Mouse (Mus musculus): Measurements from ENCODE around the gene Olfr763. TPM values are rescaled to one million over a fixed set of nuclear protein-coding genes. Genes with fewer than 3 reads are reported as not detected.

Gene Olfr763
- polyA plus RNA-seq, 1 experiment = 0.05 TPM

Other genes starting within 250 kb of the Olfr763 start
- 12.1 TPM for gene Mmp19, start 219.9 kb upstream of the Olfr763 start, polyA plus RNA-seq (2012; fragmentation: generic; extraction: Trizol)
- 39.0 TPM for gene Dnajc14, start 206.7 kb upstream of the Olfr763 start, polyA plus RNA-seq (2012; fragmentation: generic; extraction: Trizol)
- gene Tmem198b, start 206.4 kb upstream of the Olfr763 start, polyA plus RNA-seq (2012; fragmentation: generic; extraction: Trizol) = 18.7 TPM
- 40.8 TPM for gene Sarnp, start 193.5 kb upstream of the Olfr763 start, polyA plus RNA-seq (2012; fragmentation: generic; extraction: Trizol)
- 19.2 TPM for gene Ormdl2, start 189.1 kb upstream of the Olfr763 start, polyA plus RNA-seq (2012; fragmentation: generic; extraction: Trizol)
- gene Gdf11, start 119.1 kb upstream of the Olfr763 start, polyA plus RNA-seq (2012; fragmentation: generic; extraction: Trizol) = 17.9 TPM
- 2,403 TPM for gene Cd63, start 109.8 kb upstream of the Olfr763 start, polyA plus RNA-seq (2012; fragmentation: generic; extraction: Trizol)
- 63.3 TPM for gene Rdh5, start 87.9 kb upstream of the Olfr763 start, polyA plus RNA-seq (2012; fragmentation: generic; extraction: Trizol)
- gene Bloc1s1, start 86.8 kb upstream of the Olfr763 start, polyA plus RNA-seq (2012; fragmentation: generic; extraction: Trizol) = 238 TPM
- 635 TPM for gene Itga7, start 77.0 kb upstream of the Olfr763 start, polyA plus RNA-seq (2012; fragmentation: generic; extraction: Trizol)
- 0.71 TPM for gene Mettl7b, start 49.8 kb upstream of the Olfr763 start, polyA plus RNA-seq (2012; fragmentation: generic; extraction: Trizol)
- gene Olfr9, start 21.4 kb upstream of the Olfr763 start, polyA plus RNA-seq (2012; fragmentation: generic; extraction: Trizol) = not detected
- 0.01 TPM for gene Olfr764-ps1, start 29.1 kb downstream of the Olfr763 start, polyA plus RNA-seq (2012; fragmentation: generic; extraction: Trizol)
- not detected for gene Olfr765, start 39.2 kb downstream of the Olfr763 start, polyA plus RNA-seq (2012; fragmentation: generic; extraction: Trizol)
- not detected for gene Olfr766-ps1, start 58.2 kb downstream of the Olfr763 start, polyA plus RNA-seq (2012; fragmentation: generic; extraction: Trizol)
- 0.04 TPM for gene Olfr767, start 72.1 kb downstream of the Olfr763 start, polyA plus RNA-seq (2012; fragmentation: generic; extraction: Trizol)
- 0.01 TPM for gene Olfr768, start 88.6 kb downstream of the Olfr763 start, polyA plus RNA-seq (2012; fragmentation: generic; extraction: Trizol)
- 0.04 TPM for gene Olfr769, start 107.1 kb downstream of the Olfr763 start, polyA plus RNA-seq (2012; fragmentation: generic; extraction: Trizol)
- not detected for gene Olfr770, start 128.2 kb downstream of the Olfr763 start, polyA plus RNA-seq (2012; fragmentation: generic; extraction: Trizol)
- not detected for gene Olfr771, start 154.0 kb downstream of the Olfr763 start, polyA plus RNA-seq (2012; fragmentation: generic; extraction: Trizol)
- gene Olfr772, start 167.1 kb downstream of the Olfr763 start, polyA plus RNA-seq (2012; fragmentation: generic; extraction: Trizol) = not detected
- not detected for gene Olfr773, start 176.6 kb downstream of the Olfr763 start, polyA plus RNA-seq (2012; fragmentation: generic; extraction: Trizol)
- not detected for gene Olfr774, start 225.4 kb downstream of the Olfr763 start, polyA plus RNA-seq (2012; fragmentation: generic; extraction: Trizol)
- not detected for gene Olfr775, start 237.6 kb downstream of the Olfr763 start, polyA plus RNA-seq (2012; fragmentation: generic; extraction: Trizol)
- gene Olfr776, start 248.3 kb downstream of the Olfr763 start, polyA plus RNA-seq (2012; fragmentation: generic; extraction: Trizol) = not detected